Comparison of ENCODE assay signal across 8 mouse cellular contexts in the genomic region with DNA sequence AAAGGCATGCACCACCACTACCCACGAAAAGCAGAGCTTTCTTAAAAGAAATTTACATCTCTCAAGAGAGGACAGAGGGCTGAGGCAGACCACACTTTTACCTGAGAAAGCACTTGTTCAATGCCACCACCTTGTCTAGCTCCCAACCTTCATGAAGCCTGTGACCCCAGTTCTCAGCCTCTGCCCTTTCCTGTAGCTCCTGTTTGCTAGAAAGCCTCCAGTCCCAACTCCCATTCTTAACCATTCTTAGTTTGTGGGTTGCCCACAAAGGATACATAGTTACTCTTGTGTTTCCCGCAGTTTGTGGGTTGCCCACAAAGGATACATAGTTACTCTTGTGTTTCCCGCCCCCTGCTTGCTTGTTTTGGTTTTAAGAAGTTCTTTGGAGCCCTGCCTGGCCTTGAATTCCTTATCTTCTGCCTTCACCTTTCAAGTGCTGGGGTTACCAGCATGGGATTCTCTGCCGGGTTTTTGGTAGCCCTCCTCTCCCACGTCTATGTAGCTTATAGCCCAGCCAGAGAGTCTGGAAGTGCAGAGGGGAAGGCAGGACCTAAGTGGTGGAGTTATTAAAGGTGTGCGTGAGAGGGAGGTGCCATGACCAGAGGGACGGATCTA. TPM values are rescaled to one million over a fixed set of nuclear protein-coding genes. Genes with fewer than 3 reads are reported as not detected.
DNase-seq lines count a peak whose midpoint lies in the region; ATAC-seq and TF ChIP-seq lines count a peak whose summit lies in the region.

No protein-coding gene starts in this region.

- intact Hi-C loops in gastrocnemius, adult 2 months (cut with DNase I): loop anchor here (2.0 kb wide), 2 partner anchors 37 to 39 kb away; partner anchors contain the start of genes Sgsh and Slc26a11
- intact Hi-C loops in gastrocnemius, postnatal 36 days (cut with DNase I): no loop called here

- H3K4me3 ChIP-seq in gastrocnemius, adult 2 months: peak overlapping the region; percentile 98
- H3K4me3 ChIP-seq in liver, embryonic 12.5 days: peak overlapping the region; percentile 80

- ATAC-seq in liver, embryonic 12.5 days: peak; percentile 46

- TF ChIP-seq CTCF in gastrocnemius, adult 2 months (IDR thresholded peaks at IDR 0.05): no peak

- H3K27ac ChIP-seq in gastrocnemius, adult 2 months: peak overlapping the region; percentile 99
- H3K27ac ChIP-seq in liver, embryonic 12.5 days: peak overlapping the region; percentile 81

- peak overlapping the region; percentile 75 for H3K9ac ChIP-seq in liver, embryonic 12.5 days

- peak overlapping the region; percentile 97 for H3K4me2 ChIP-seq in liver, embryonic 12.5 days

- peaks cover 57% of the 10 kb centered on the region for H3K4me1 ChIP-seq in liver, embryonic 12.5 days

- no peak for DNase-seq in gastrocnemius, adult 2 months
- DNase-seq in gastrocnemius, adult 18-20 months (ENCODE audit: low spot score): no peak
- peak; percentile 37 for DNase-seq in thymus, postnatal 0 days (ENCODE audit: low spot score)
- DNase-seq in thymus, postnatal 10 days (ENCODE audit: low spot score in 2 of 2): no peak
- peak; percentile 25 for DNase-seq in thymus, postnatal 4 days
- DNase-seq in layer of hippocampus, postnatal 14 days (ENCODE audit: low spot score in 2 of 2): no peak
- DNase-seq in gastrocnemius, postnatal 36 days: no peak

- no peaks in the 10 kb centered on the region for H3K9me3 ChIP-seq in liver, embryonic 12.5 days (replicated peaks)

- 15% methylated on average over 7 of the region's 7 CpGs for WGBS in liver, embryonic 12.5 days (ENCODE audit: insufficient replicate concordance)

- H3K27me3 ChIP-seq in liver, embryonic 12.5 days (replicated peaks): peaks cover 43% of the 10 kb centered on the region

- no peaks in the 10 kb centered on the region for H3K36me3 ChIP-seq in liver, embryonic 12.5 days

RNA-seq across cellular contexts. Expression of gene Rnf213, which starts 1.4 kb away (rescaled TPM):
- 1 to 10 TPM; 4.1 to 6.9 TPM for total RNA-seq in gastrocnemius, adult 2 months (2021)
- 1 to 10 TPM; 5.7 to 6.6 TPM for total RNA-seq in gastrocnemius, adult 18-20 months (2021)
- 18.7 and 20.2 TPM in 2 replicates for polyA plus RNA-seq in thymus, postnatal 0 days (2015; fragmentation: Nextera tagmentation; extraction: Ambion mirVana)
- polyA plus RNA-seq in liver, embryonic 12.5 days (2016; fragmentation: Nextera tagmentation; extraction: Ambion mirVana): 4.0 and 4.6 TPM in 2 replicates
- 1 to 10 TPM; 3.4 to 3.5 TPM for total RNA-seq in layer of hippocampus, postnatal 14 days (2021)
- total RNA-seq in gastrocnemius, postnatal 36 days (2021): 1 to 10 TPM; 4.6 to 4.9 TPM

RNA-seq across cellular contexts. Expression of gene Slc26a11, which starts 36.1 kb away (rescaled TPM):
- total RNA-seq in gastrocnemius, adult 2 months (2021): 1 to 10 TPM; 1.9 to 2.8 TPM
- 1 to 10 TPM; 2.4 to 2.8 TPM for total RNA-seq in gastrocnemius, adult 18-20 months (2021)
- polyA plus RNA-seq in thymus, postnatal 0 days (2015; fragmentation: Nextera tagmentation; extraction: Ambion mirVana): 2.1 and 2.5 TPM in 2 replicates
- 2.6 and 2.9 TPM in 2 replicates for polyA plus RNA-seq in liver, embryonic 12.5 days (2016; fragmentation: Nextera tagmentation; extraction: Ambion mirVana)
- total RNA-seq in layer of hippocampus, postnatal 14 days (2021): 1 to 10 TPM; 4.3 to 6.0 TPM
- 1 to 10 TPM; 3.0 to 3.2 TPM for total RNA-seq in gastrocnemius, postnatal 36 days (2021)

RNA-seq across cellular contexts. Expression of gene Sgsh, which starts 36.2 kb away (rescaled TPM):
- total RNA-seq in gastrocnemius, adult 2 months (2021): 1 to 10 TPM; 2.7 to 3.0 TPM
- total RNA-seq in gastrocnemius, adult 18-20 months (2021): 1 to 10 TPM; 3.3 to 3.4 TPM
- 5.4 and 6.1 TPM in 2 replicates for polyA plus RNA-seq in thymus, postnatal 0 days (2015; fragmentation: Nextera tagmentation; extraction: Ambion mirVana)
- polyA plus RNA-seq in liver, embryonic 12.5 days (2016; fragmentation: Nextera tagmentation; extraction: Ambion mirVana): 3.0 and 3.3 TPM in 2 replicates
- 1 to 10 TPM; 4.3 to 4.8 TPM for total RNA-seq in layer of hippocampus, postnatal 14 days (2021)
- total RNA-seq in gastrocnemius, postnatal 36 days (2021): 1 to 10 TPM; 2.9 to 3.6 TPM

Comparison
In these comparisons a context has a peak if more than half of its experiments do, and no peak if none do; other contexts are left out.
1. DNase-seq: peak in thymus, postnatal 0 days (single experiment) and thymus, postnatal 4 days (single experiment); none in gastrocnemius, adult 2 months (single experiment), gastrocnemius, adult 18-20 months (single experiment), thymus, postnatal 10 days (0 of 2), layer of hippocampus, postnatal 14 days (0 of 2) and gastrocnemius, postnatal 36 days (0 of 2).